Mouse (Mus musculus) spleen, postnatal 0 days (tissue): ENCODE data around the gene Spen. TPM values are rescaled to one million over a fixed set of nuclear protein-coding genes. Genes with fewer than 3 reads are reported as not detected.

Experiments
- polyA plus RNA-seq: library from polyadenylated mRNA; unstranded; fragments of >200 nt; fragmentation: Nextera tagmentation; extraction: Ambion mirVana; gene quantifications from 2 replicates; pipeline ENCODE4 v1.2.1, GENCODE M21; 2015

Gene Spen
- polyA plus RNA-seq, result 6.7 and 7.7 TPM in 2 replicates

GRCm38 (mm10) chr4:141538408-141539212, at the start of gene Spen:
Spen (minus strand) TSS chr4:141538597.

DNA sequence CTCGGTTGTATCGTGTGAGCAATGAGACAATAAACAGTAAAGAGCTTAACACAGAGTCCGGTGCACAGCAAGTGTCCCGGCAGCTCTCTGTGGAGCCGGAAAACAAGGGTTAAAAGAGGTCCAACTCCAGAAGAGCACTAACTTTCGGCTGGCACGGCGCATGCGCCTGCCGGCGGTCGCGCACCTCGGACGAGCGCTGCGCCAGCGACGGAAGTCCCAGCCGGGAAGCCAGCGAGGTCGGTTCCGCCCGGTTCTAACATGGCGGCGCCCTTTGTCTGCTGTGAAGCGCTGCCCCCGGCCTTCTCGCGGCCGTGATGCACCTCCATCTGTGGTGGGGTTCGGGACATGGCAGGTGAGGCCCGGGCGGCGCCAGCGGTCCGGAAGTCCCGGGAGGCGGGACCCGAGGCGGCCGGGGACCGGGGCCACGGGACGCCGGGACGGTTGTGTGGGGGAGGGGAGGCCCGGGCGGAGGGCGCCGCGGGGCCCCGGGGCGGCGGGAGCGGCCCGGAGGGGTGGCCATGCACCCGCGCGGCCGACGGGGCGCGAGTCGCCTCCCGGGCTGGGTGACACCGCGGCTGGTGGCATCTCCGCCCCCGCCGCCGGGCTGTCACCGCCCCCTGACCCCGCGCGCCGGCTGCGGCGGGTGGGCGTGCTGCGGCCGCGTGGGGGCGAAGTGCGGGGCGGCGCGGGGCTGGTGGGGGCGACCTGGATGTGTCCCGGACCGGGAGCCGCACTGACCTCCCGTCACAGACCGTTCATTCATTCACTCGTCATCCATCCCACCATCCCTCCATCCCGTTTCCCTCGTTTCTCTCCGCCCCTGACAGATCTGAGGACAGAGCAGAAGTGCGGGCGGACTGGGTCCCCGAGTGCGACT, 93.7 kb downstream of the Spen start, which contains the start of gene Zbtb17:
Gene Zbtb17 (plus strand): TSS at position 204 of the 877 bp plus-strand sequence.

DNA sequence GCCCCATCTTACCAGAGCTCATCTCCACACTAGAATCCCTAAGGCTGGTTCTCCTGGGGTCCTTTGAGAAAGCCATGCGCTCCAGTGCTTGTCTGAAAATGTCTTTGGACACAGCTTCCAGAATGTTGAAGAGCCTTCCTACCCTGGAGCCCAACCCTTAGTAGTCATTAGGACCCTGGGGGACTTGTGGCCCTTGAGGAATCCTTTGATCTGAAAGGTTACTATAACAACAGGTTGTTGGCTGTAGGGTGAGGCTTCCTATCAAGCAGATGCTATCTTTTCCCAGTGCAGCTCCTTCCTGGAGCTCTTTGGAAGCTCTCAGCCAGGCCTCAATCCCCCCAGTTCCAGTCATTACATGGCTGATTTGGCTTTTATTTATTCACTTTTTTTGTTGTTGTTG, 102.4 kb downstream of the Spen start, which contains the start of gene Srarp:
Gene Srarp (minus strand): TSS at position 132 of the 400 bp plus-strand sequence.

DNA sequence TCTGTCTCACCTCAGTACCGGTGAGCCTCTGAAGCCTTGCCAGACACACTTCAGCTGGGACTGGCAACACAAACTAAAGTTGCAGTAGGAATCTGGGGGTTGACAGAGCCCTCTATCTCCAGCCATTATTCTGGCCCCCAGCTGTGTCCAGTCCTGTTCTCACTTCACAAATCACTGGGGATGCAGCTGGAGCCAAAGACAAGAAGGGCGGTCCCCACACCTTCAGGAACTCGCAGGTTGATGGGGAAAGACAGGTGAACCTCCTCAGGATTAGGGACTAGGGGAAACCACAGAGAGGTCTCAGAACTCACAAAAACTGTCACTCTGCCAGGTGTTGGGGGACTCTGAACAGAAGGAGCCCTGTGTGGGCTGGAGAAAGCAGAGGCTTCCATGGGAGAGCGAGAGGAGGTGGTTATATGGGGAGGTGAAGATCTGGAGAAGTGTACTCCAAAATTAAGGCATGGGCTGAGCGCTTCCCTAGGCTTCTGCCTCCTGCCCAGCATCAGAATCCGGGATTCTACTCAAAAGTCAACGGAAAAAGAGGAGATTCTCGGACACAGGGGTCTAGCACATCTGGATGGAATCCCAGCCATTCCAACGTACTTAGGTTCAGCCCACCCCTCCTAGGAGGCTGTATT, 118.1 kb downstream of the Spen start, which contains the start of gene Hspb7:
Gene Hspb7 (plus strand): TSS at position 588 of the 638 bp plus-strand sequence.

Other genes starting within 250 kb of the Spen start
- gene Epha2, start 237.4 kb downstream of the Spen start, polyA plus RNA-seq, result 0.52 and 0.89 TPM in 2 replicates
- 0.11 TPM in 1 of 2 replicates, not detected in the other for gene Fam131c, start 170.4 kb downstream of the Spen start, polyA plus RNA-seq
- not detected in 2 replicates for gene Clcnka, start 139.9 kb downstream of the Spen start, polyA plus RNA-seq
- gene Clcnkb, start 122.6 kb downstream of the Spen start, polyA plus RNA-seq, result 0.12 TPM in 1 of 2 replicates, not detected in the other
- gene Hspb7, start 117.8 kb downstream of the Spen start, polyA plus RNA-seq, result 0.30 and 0.42 TPM in 2 replicates
- gene Srarp, start 102.5 kb downstream of the Spen start, polyA plus RNA-seq, result not detected in 2 replicates
- 9.6 and 13.1 TPM in 2 replicates for gene Zbtb17, start 93.9 kb downstream of the Spen start, polyA plus RNA-seq
- 12.8 and 15.0 TPM in 2 replicates for gene Fblim1, start 67.5 kb upstream of the Spen start, polyA plus RNA-seq
- 0.57 TPM in 2 replicates for gene Tmem82, start 80.0 kb upstream of the Spen start, polyA plus RNA-seq
- 0.14 and 0.15 TPM in 2 replicates for gene Slc25a34, start 85.2 kb upstream of the Spen start, polyA plus RNA-seq
- 3.2 and 3.5 TPM in 2 replicates for gene Plekhm2, start 126.3 kb upstream of the Spen start, polyA plus RNA-seq
- gene Rsc1a1, start 147.0 kb upstream of the Spen start, polyA plus RNA-seq, result not detected in 2 replicates
- 12.9 and 13.9 TPM in 2 replicates for gene Ddi2, start 184.8 kb upstream of the Spen start, polyA plus RNA-seq
- gene Agmat, start 208.1 kb upstream of the Spen start, polyA plus RNA-seq, result 0.22 and 0.29 TPM in 2 replicates